26 mouse cellular contexts compared by ENCODE assay signal in genomic region chr6:70727094-70727721, GRCm38 (mm10).
DNase-seq lines count a peak whose midpoint lies in the region; ATAC-seq and TF ChIP-seq lines count a peak whose summit lies in the region.
"Had no signal": no experiment of that assay in that cellular context is flagged by ENCODE, and none has a peak within 500 bp of the region (broad histone marks: within the 10 kb centered on the region; RNA-seq: fewer than 3 reads in every experiment).

No protein-coding gene starts in this region.

- peak; percentile 82 for ATAC-seq in liver, embryonic 12.5 days
- 0 out of 2 replicates have a peak, but pooled peaks have one; percentile 8 for ATAC-seq in megakaryocyte, adult 5-6 weeks (ENCODE audit: poor library complexity, severe bottlenecking)
- ATAC-seq: forebrain, embryonic 15.5 days; hindbrain, embryonic 16.5 days; intestine, embryonic 15.5 days had no signal

- peak overlapping the region; percentile 99 for H3K27ac ChIP-seq in CH12.LX (ENCODE audit: insufficient read depth, low read depth)
- peak overlapping the region; percentile 21; the same call in 1 of the 2 replicates for H3K27ac ChIP-seq in bone marrow, adult 2 months (ENCODE audit: control insufficient read depth, insufficient read depth, low read depth, low read length, poor library complexity)
- peak overlapping the region; percentile 94 for H3K27ac ChIP-seq in liver, embryonic 12.5 days
- H3K27ac ChIP-seq: forebrain, embryonic 15.5 days; hindbrain, embryonic 10.5 days; intestine, embryonic 15.5 days; layer of hippocampus, adult 2 months; limb, embryonic 13.5 days; lung, embryonic 15.5 days; midbrain, embryonic 10.5 days; neural tube, embryonic 15.5 days had no signal

- in situ Hi-C loops in CH12.LX (cut with MboI; ENCODE audit: low pct_ligation_motif_present, low pct_unique_long_range_greater_than_20kb, low sequenced_read_pairs) = no loop called here

- peaks cover 15 to 49% of the 10 kb centered on the region in 2 experiments for H3K4me1 ChIP-seq in CH12.LX (ENCODE audit: control insufficient read depth in 1 of 2, insufficient read depth in 2 of 2)
- H3K4me1 ChIP-seq in bone marrow, adult 2 months (ENCODE audit: control insufficient read depth, insufficient read depth, low read length) = peaks cover 2% of the 10 kb centered on the region; the same call in 1 of the 2 replicates
- peaks cover 64% of the 10 kb centered on the region for H3K4me1 ChIP-seq in liver, embryonic 12.5 days
- H3K4me1 ChIP-seq: forebrain, embryonic 15.5 days; hindbrain, embryonic 10.5 days; intestine, embryonic 15.5 days; limb, embryonic 13.5 days; lung, embryonic 15.5 days; midbrain, embryonic 10.5 days; neural tube, embryonic 15.5 days had no signal

- H3K27me3 ChIP-seq in CH12.LX (replicated peaks) = no peaks in the 10 kb centered on the region
- no peaks in the 10 kb centered on the region; the same call in 1 of the 2 replicates for H3K27me3 ChIP-seq in liver, embryonic 12.5 days (replicated peaks)
- H3K27me3 ChIP-seq: forebrain, embryonic 15.5 days; intestine, embryonic 15.5 days; limb, embryonic 13.5 days; lung, embryonic 15.5 days; neural tube, embryonic 15.5 days had no signal

- H3K9ac ChIP-seq in CH12.LX (ENCODE audit: insufficient read depth, low read depth) = peak overlapping the region; percentile 100
- peak overlapping the region; percentile 31; the same call in 1 of the 2 replicates for H3K9ac ChIP-seq in liver, embryonic 12.5 days
- H3K9ac ChIP-seq: forebrain, embryonic 15.5 days; intestine, embryonic 15.5 days; limb, embryonic 13.5 days; lung, embryonic 15.5 days; neural tube, embryonic 15.5 days had no signal

- peaks cover 33 to 43% of the 10 kb centered on the region in 2 experiments for H3K36me3 ChIP-seq in CH12.LX (replicated peaks in 1 of 2; ENCODE audit: control insufficient read depth in 1 of 2, insufficient read depth in 1 of 2, low read length in 1 of 2)
- no peaks in the 10 kb centered on the region for H3K36me3 ChIP-seq in liver, embryonic 12.5 days
- H3K36me3 ChIP-seq: forebrain, embryonic 15.5 days; hindbrain, embryonic 10.5 days; intestine, embryonic 15.5 days; limb, embryonic 13.5 days; lung, embryonic 15.5 days; midbrain, embryonic 10.5 days; neural tube, embryonic 15.5 days had no signal

- TF ChIP-seq CTCF in CH12.LX (conservative IDR thresholded peaks at IDR 0.05 in 1 of 2, IDR thresholded peaks at IDR 0.05 in 1 of 2; ENCODE audit: low read depth in 2 of 2, low read length in 2 of 2) = no peak
- TF ChIP-seq CTCF in bone marrow, adult 2 months (IDR thresholded peaks at IDR 0.05; ENCODE audit: control insufficient read depth, insufficient read depth, low read length) = no peak

- no peaks in the 10 kb centered on the region for H3K9me3 ChIP-seq in CH12.LX (replicated peaks; ENCODE audit: low read length)
- H3K9me3 ChIP-seq in liver, embryonic 12.5 days (replicated peaks) = no peaks in the 10 kb centered on the region
- H3K9me3 ChIP-seq: forebrain, embryonic 15.5 days; hindbrain, embryonic 10.5 days; intestine, embryonic 15.5 days; limb, embryonic 13.5 days; lung, embryonic 15.5 days; midbrain, embryonic 10.5 days; neural tube, embryonic 15.5 days had no signal

- TF ChIP-seq EP300 in CH12.LX (IDR thresholded peaks at IDR 0.05; ENCODE audit: low read length) = no peak

- no peak for TF ChIP-seq RAD21 in CH12.LX (IDR thresholded peaks at IDR 0.05; ENCODE audit: low read depth, low read length)

- H3K4me3 ChIP-seq in CH12.LX (replicated peaks in 1 of 3; ENCODE audit: low read depth in 2 of 3, low read length in 2 of 3, poor library complexity in 1 of 3) = no peak overlapping the region
- no peak overlapping the region for H3K4me3 ChIP-seq in bone marrow, adult 2 months (replicated peaks; ENCODE audit: control insufficient read depth, low read depth, low read length)
- no peak overlapping the region for H3K4me3 ChIP-seq in liver, embryonic 12.5 days
- H3K4me3 ChIP-seq: forebrain, embryonic 15.5 days; hindbrain, embryonic 10.5 days; intestine, embryonic 15.5 days; layer of hippocampus, adult 2 months; limb, embryonic 13.5 days; lung, embryonic 15.5 days; midbrain, embryonic 10.5 days; neural tube, embryonic 15.5 days had no signal

- H3K79me2 ChIP-seq in CH12.LX (replicated peaks; ENCODE audit: control insufficient read depth, extremely low read depth, insufficient read depth, poor library complexity, severe bottlenecking) = peaks cover 30% of the 10 kb centered on the region

- 47% methylated on average over 4 of the region's 4 CpGs for WGBS in bone marrow, adult 2 months
- WGBS in liver, embryonic 12.5 days (ENCODE audit: insufficient replicate concordance) = 30% methylated on average over 4 of the region's 4 CpGs

- peak overlapping the region; percentile 32; the same call in 1 of the 2 replicates for H3K4me2 ChIP-seq in CH12.LX (ENCODE audit: insufficient read depth, low read depth, poor library complexity, severe bottlenecking)
- H3K4me2 ChIP-seq in liver, embryonic 12.5 days = peak overlapping the region; percentile 31
- H3K4me2 ChIP-seq: forebrain, embryonic 15.5 days; heart, embryonic 11.5 days; intestine, embryonic 15.5 days; limb, embryonic 13.5 days; lung, embryonic 15.5 days; neural tube, embryonic 15.5 days had no signal

- no peak for DNase-seq in CH12.LX (ENCODE audit: extremely low read depth)
- no peak for DNase-seq in heart, adult 8-10 months (ENCODE audit: low spot score)
- DNase-seq in adrenal gland, adult 2 months = no peak
- no peak for DNase-seq in neural tube, embryonic 10.5 days (ENCODE audit: extremely low spot score, low spot score)
- no peak for DNase-seq in layer of hippocampus, adult 11-12 months (ENCODE audit: low spot score)
- DNase-seq: adrenal gland, postnatal 25 days; B cell, adult 2 months; cerebellum, postnatal 25 days; gastrocnemius, postnatal 10 days; kidney, adult 8-10 months; kidney, postnatal 10 days; lung, postnatal 36 days; thymus, postnatal 25 days had no signal

- peak; percentile 38 for TF ChIP-seq POLR2A in CH12.LX (IDR thresholded peaks at IDR 0.05; ENCODE audit: low read depth, low read length)
- TF ChIP-seq POLR2A in bone marrow, adult 2 months (IDR thresholded peaks at IDR 0.05; ENCODE audit: borderline replicate concordance, control insufficient read depth, low read depth, low read length) = no peak

- dilution Hi-C loops in CH12.LX (cut with MboI; ENCODE audit: extremely low pct_ligation_motif_present, extremely low pct_unique_long_range_greater_than_20kb, low sequenced_read_pairs) = no loop called here

TF ChIP-seq in CH12.LX, 34 proteins besides CTCF, POLR2A, EP300 and RAD21:
- TF ChIP-seq KAT2A (IDR thresholded peaks at IDR 0.05; ENCODE audit: insufficient replicate concordance, low read length) = no peak
- no peak for TF ChIP-seq E2F4 (IDR thresholded peaks at IDR 0.05; ENCODE audit: insufficient replicate concordance, low read depth, low read length)
- TF ChIP-seq SIN3A (IDR thresholded peaks at IDR 0.05; ENCODE audit: low read length) = no peak
- no peak for TF ChIP-seq ETS1 (conservative IDR thresholded peaks at IDR 0.05; ENCODE audit: low read depth, low read length)
- TF ChIP-seq TBP (conservative IDR thresholded peaks at IDR 0.05; ENCODE audit: low read depth, low read length) = 0 out of 2 replicates have a peak, but pooled peaks have one; percentile 18

Comparison
In these comparisons a context has a peak if more than half of its experiments do, and no peak if none do; other contexts are left out.
1. H3K27ac ChIP-seq: peak in every context shown above with its lines; median percentile 99 in CH12.LX; 94 in liver, embryonic 12.5 days; 21 in bone marrow, adult 2 months.